Mouse (Mus musculus) granulocyte monocyte progenitor cell, adult 5-6 weeks (primary cell): Measurements from ENCODE around the gene AU041133. TPM values are rescaled to one million over a fixed set of nuclear protein-coding genes. Genes with fewer than 3 reads are reported as not detected.
"Not testable (repeated sequence)": the region's sequence is repeated elsewhere in the genome, so short reads cannot be mapped to it uniquely, and the experiment has no call there.

Experiments used
- ATAC-seq: replicated peaks from 2 replicates; pipeline ENCODE4 v1.8.0; 2016; ENCODE audit warnings: mild to moderate bottlenecking, moderate TSS enrichment, inconsistent platforms; ENCODE audit not compliant: poor library complexity, severe bottlenecking
- total RNA-seq, 2 experiments: library from RNA; stranded (forward) in 1 of 2; stranded (reverse) in 1 of 2; fragments of 200-712, 200-1000 nt in 1 of 2; fragments of >200 nt in 1 of 2; fragmentation: Nextera tagmentation in 1 of 2; gene quantifications; 2 replicates each; pipeline ENCODE4 v1.2.3; 2014 to 2017

Gene AU041133
- 1.9 and 6.7 TPM in 2 replicates for total RNA-seq (2014; fragmentation: Nextera tagmentation)
- total RNA-seq (2017), result 6.2 and 6.6 TPM in 2 replicates

DNA sequence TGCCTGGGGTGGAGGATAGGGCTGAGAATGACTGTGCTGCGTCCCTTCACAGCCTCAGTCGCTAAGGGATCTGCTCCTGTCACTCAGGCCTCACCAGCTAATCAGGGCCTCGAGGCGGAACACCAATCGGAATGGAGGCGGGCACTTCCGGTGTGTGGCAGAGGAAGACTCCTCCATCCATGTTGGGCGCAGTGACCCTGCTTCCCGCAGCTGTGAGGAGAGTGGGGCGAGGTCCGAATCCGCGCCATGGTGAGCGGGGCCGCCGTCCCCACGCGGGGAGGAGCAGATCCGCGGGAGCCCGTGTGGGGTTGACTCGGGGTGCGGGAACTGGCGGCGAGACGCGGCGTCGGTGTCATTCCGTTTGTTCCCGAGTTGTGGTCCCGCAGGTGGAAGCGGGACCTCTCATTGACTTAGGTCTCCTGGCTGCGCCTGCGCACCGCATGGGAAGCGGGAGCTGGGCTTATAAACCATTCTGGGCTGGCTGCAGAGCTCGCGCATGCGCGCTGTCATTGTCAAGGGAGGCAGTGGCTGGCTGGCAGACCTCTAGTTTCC, at the start of gene AU041133:
TSS of gene AU041133 (plus strand) at position 164 of the 552 bp plus-strand sequence.
- peak; percentile 100 for ATAC-seq

DNA sequence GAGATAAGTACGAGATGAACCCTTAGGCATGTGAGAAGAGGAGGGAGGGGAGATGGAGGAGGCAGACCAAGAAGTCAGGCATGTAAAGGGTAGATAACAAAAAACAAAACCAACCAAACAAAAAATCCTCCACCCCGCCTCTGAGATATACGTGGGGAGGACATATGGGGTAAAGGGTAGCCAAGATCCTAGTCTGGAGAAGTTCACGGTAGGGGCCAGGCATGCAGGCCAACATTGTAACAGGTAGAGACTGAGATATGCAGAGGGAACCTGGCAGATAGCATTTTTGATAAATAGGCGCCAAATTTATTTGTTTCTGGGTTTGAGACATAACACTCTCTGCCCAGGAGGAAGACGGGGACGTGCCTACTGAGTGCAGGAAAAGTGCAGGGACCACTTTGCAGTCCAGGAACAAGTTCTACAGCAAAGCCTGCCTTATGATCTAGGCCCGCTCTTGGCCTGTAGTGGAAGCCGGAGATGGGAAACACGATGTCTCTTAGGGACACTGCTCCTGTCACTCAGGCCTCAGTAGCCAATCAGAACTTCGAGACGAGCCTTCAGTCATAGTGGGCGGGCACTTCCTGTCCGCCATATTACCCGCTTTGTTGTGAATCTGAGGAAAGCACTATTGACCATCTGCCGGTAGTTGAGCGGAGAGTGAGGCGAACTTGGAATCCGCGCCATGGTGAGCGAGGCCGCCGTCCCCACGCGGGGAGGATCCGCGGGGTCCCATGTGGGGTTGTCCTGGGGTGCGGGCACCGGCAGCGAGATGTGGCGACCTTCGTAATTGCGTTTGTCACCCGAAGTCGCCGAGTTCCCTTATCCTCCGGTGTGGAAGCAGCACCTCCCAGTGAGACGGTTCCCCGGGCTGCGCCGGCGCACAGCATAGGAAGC, 44.8 kb upstream of the AU041133 start, which contains the start of gene BC024063:
TSS of gene BC024063 (plus strand) at position 626 of the 894 bp plus-strand sequence.
- peak; percentile 97 for ATAC-seq

DNA sequence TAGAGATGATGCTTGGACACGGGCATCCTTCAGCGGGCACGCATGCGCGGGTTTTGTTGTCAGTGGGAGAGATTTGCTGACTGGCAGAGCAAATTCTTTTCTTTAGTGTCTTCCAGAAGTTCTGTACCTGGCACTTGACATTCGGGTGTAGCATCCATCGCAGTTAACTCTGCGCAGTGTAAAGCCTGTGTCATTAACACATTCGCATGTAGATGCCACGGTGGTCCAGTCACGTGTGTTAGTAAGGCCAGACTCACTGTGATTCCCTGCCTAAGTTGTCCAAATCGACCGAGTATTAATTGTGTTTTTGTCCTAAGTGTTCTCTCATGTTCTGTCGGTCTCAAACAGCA, 44.2 kb upstream of the AU041133 start:
- not testable (repeated sequence) for ATAC-seq

- ATAC-seq, result no peak
These were observed 10.6 kb upstream of the AU041133 start for GRCm38 (mm10) chr10:82117206-82117605.

DNA sequence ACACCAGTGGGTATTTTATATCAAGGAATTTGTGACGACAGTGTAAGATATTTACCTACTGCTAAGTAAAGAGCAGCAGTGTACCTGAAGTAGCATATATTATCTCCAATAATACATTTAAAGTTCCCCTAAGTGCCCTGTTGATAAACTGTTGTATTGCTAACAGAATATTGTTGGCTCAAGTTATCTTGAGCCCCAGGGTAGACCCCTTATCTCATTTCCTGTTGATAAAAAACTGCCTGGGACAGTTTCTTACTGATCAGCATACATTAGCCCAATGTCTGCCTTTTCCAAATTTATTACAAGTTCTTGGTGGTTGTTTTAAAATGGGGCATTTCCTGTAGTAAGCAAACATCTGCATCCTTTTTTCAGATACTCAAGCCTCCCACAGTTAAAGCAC, 17.5 kb downstream of the AU041133 start:
- ATAC-seq, result no peak

DNA sequence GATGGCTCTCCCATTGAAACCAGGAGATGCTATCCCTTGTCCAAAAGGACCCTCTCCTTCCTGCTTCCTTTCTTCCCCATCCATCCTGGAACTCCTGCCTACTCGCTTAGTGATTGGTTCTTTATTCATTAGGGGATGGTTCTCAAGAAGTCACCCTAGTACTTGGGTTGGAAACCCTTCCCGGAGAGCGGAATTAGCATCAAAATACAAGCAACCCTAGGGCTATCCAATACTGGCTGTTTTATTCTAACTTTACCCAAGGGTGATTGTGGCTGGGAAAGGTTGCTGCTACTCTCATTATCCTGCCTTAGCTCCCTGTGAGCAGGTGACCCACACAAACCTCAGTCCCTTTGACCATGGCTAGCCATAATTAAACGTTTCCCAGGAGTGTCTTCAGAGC, 19.8 kb downstream of the AU041133 start:
- no peak for ATAC-seq

DNA sequence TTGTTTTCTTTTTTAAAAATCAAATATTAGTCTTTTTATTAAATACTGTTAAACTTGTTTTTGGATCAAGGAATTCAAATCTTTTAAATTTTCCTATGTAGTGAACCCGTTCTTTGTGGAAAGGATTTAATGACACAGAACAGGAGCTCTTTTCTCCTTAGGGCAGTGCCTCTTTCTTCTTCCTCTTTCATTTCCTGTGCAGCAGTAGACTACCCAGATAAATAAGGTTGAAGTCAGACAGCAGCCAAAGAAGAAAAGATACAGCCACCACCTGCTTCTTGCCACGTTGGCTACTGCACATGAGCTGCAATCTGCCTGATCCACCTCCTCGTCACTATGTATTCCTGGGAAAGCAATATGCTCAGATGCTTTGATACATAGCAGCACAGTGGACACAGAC, 40.0 kb downstream of the AU041133 start:
- ATAC-seq, result peak; percentile 62

DNA sequence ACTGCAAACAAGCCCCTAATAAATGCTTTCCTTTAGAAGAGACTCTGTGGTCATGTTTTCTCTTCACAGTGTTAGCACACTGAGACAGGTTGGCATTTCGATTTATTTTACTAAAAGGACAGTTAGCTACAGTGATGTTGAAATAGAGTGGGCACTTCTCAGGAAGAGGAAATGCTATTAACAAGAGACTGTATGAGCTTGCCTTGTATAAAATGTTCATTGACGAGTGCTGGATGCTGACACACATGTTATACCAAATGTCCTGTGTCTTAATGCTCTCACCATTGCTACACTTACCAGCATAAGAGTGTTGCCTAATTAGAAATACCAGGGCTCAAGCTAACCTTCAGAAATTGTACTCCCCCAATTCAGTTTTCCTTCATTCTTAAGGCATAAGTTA, 42.0 kb downstream of the AU041133 start:
- ATAC-seq, result peak; percentile 79

- ATAC-seq, result peak; percentile 44
These were observed 43.0 kb downstream of the AU041133 start for GRCm38 (mm10) chr10:82170808-82171207.

GRCm38 (mm10) chr10:82178257-82179064, 50.6 kb downstream of the AU041133 start:
- peak; percentile 87 for ATAC-seq

Other genes with a start within 250 kb of the AU041133 start
- 0.06 TPM in 1 of 2 replicates, not detected in the other for gene Zfp781, start 197.5 kb upstream of the AU041133 start, total RNA-seq (2014; fragmentation: Nextera tagmentation)
- 0.36 and 0.99 TPM in 2 replicates for gene Zfp781, start 197.5 kb upstream of the AU041133 start, total RNA-seq (2017)
- gene Zfp873, start 79.9 kb upstream of the AU041133 start, total RNA-seq (2014; fragmentation: Nextera tagmentation), result 6.0 and 13.9 TPM in 2 replicates
- 4.6 and 6.2 TPM in 2 replicates for gene Zfp873, start 79.9 kb upstream of the AU041133 start, total RNA-seq (2017)
- not detected in 2 replicates for gene BC024063, start 44.7 kb upstream of the AU041133 start, total RNA-seq (2014; fragmentation: Nextera tagmentation)
- gene BC024063, start 44.7 kb upstream of the AU041133 start, total RNA-seq (2017), result 0.73 TPM in 1 of 2 replicates, not detected in the other
- 6.5 and 7.7 TPM in 2 replicates for gene Zfp938, start 113.3 kb downstream of the AU041133 start, total RNA-seq (2014; fragmentation: Nextera tagmentation)
- 5.8 and 5.9 TPM in 2 replicates for gene Zfp938, start 113.3 kb downstream of the AU041133 start, total RNA-seq (2017)
- not detected in 2 replicates for gene 4932415D10Rik, start 188.6 kb downstream of the AU041133 start, total RNA-seq (2014; fragmentation: Nextera tagmentation)
- gene 4932415D10Rik, start 188.6 kb downstream of the AU041133 start, total RNA-seq (2017), result not detected in 2 replicates
- 3.2 and 5.5 TPM in 2 replicates for gene Gm4924, start 226.2 kb downstream of the AU041133 start, total RNA-seq (2014; fragmentation: Nextera tagmentation)
- 1.1 and 3.0 TPM in 2 replicates for gene Gm4924, start 226.2 kb downstream of the AU041133 start, total RNA-seq (2017)